Mouse (Mus musculus): ENCODE results near the gene Syndig1l. TPM values are rescaled to one million over a fixed set of nuclear protein-coding genes. Genes with fewer than 3 reads are reported as not detected.

The Syndig1l gene
- polyA plus RNA-seq, 1 experiment from 2014 or later, result not detected

DNA sequence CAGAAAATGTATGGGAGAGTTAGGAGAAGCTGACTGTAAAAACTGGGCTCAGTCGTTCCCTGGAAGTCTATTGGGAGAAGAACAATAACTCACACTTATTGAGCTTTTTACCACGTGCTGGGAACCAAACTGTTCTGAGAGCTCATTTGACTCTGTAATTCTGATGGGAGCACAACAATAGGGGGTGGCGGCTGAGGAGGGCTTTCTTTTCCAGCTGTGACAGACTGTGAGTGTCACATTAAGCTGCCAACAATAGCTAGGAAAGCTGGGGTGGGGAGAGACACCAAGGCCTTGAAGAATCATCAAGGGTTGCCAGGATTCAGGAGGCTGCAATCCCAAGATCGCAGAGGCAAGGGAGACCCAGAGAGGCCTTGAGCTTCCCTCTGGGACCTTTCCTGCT, 12.5 kb downstream of the Syndig1l start:
- H3K4me2 ChIP-seq (ENCODE audit: low read depth, low read length), result no peak overlapping the region
- 51% methylated on average over 4 of the region's 4 CpGs for WGBS (ENCODE audit: insufficient replicate concordance)
- TF ChIP-seq CTCF (IDR thresholded peaks at IDR 0.05; ENCODE audit: low read depth) (no peak), EP300 (IDR thresholded peaks at IDR 0.05; ENCODE audit: low read depth) (no peak)
- H3K4me3 ChIP-seq (ENCODE audit: low read depth, low read length), result no peak overlapping the region
- ATAC-seq (no peak), DNase-seq (no peak)
- no peaks in the 10 kb centered on the region for H3K36me3 ChIP-seq (replicated peaks; ENCODE audit: insufficient read depth, low read length)
- H3K9ac ChIP-seq (replicated peaks), result no peak overlapping the region
- H3K27me3 ChIP-seq (ENCODE audit: insufficient read depth, low read length), result no peaks in the 10 kb centered on the region
- H3K4me1 ChIP-seq (ENCODE audit: insufficient read depth), result no peaks in the 10 kb centered on the region
- no peaks in the 10 kb centered on the region for H3K9me3 ChIP-seq (ENCODE audit: low read length)
- H3K27ac ChIP-seq (ENCODE audit: low read depth), result no peak overlapping the region

DNA sequence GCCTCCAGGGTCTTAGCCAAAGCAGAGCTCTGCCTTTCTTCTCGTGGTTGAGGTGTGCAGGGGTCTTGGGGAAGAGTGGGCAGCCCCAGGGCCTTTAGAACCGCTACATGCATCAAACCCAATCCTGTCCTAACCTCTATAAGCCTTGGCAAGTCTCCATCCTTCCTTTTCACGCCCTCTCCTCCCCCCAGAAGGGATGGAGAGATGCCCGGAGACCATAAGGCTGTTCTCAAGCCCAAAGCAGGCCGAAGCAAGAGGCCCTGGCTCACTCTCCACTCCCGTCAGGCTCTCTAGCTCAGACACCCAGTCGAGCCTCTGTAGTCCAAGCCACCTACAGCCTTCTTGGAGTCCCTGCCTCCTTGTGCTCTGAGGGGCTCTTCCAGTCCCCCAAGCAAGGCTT, 14.1 kb downstream of the Syndig1l start:
- Histone ChIP-seq H3K4me1 (ENCODE audit: insufficient read depth) (no peaks in the 10 kb centered on the region), H3K4me3 (ENCODE audit: low read depth, low read length) (no peak overlapping the region), H3K9me3 (ENCODE audit: low read length) (no peaks in the 10 kb centered on the region), H3K9ac (replicated peaks) (no peak overlapping the region), H3K27ac (ENCODE audit: low read depth) (no peak overlapping the region), H3K27me3 (ENCODE audit: insufficient read depth, low read length) (no peaks in the 10 kb centered on the region), H3K4me2 (ENCODE audit: low read depth, low read length) (no peak overlapping the region), H3K36me3 (replicated peaks; ENCODE audit: insufficient read depth, low read length) (no peaks in the 10 kb centered on the region)
- ATAC-seq (no peak), DNase-seq (no peak)
- WGBS (ENCODE audit: insufficient replicate concordance), result 70% methylated on average over 7 of the region's 7 CpGs
- TF ChIP-seq CTCF (IDR thresholded peaks at IDR 0.05; ENCODE audit: low read depth) (no peak), EP300 (IDR thresholded peaks at IDR 0.05; ENCODE audit: low read depth) (no peak)

DNA sequence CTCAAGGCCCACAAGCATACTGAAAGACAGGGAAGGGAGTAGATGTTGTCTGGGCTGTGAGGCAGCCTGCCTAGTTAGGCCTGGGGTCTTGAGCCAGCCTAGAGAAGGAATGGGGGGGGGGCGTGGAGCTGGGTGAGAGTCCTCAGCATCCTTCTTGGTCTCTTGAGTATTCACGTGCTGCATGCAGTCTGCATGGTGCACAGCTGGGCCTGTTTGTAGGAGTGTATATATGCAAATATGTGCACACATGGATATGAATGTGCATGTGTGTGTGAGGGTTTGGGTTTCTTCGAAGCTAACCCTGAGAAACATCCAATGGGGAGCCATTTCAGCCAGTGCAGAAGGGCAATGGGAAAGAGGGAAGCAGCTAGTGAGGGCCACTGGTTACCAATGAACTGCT, 22.6 kb downstream of the Syndig1l start:
- Histone ChIP-seq H3K9me3 (ENCODE audit: low read length) (no peaks in the 10 kb centered on the region), H3K36me3 (replicated peaks; ENCODE audit: insufficient read depth, low read length) (no peaks in the 10 kb centered on the region), H3K27ac (ENCODE audit: low read depth) (peak overlapping the region; percentile 84), H3K4me1 (ENCODE audit: insufficient read depth) (no peaks in the 10 kb centered on the region), H3K4me3 (ENCODE audit: low read depth, low read length) (no peak overlapping the region), H3K4me2 (ENCODE audit: low read depth, low read length) (no peak overlapping the region), H3K9ac (replicated peaks) (no peak overlapping the region), H3K27me3 (ENCODE audit: insufficient read depth, low read length) (no peaks in the 10 kb centered on the region)
- no peak for TF ChIP-seq CTCF (IDR thresholded peaks at IDR 0.05; ENCODE audit: low read depth)
- no peak for TF ChIP-seq EP300 (IDR thresholded peaks at IDR 0.05; ENCODE audit: low read depth)
- WGBS (ENCODE audit: insufficient replicate concordance), result 58% methylated on average over 3 of the region's 3 CpGs
- DNase-seq (no peak), ATAC-seq (peak; percentile 62; the same call in 1 of the 2 replicates)

DNA sequence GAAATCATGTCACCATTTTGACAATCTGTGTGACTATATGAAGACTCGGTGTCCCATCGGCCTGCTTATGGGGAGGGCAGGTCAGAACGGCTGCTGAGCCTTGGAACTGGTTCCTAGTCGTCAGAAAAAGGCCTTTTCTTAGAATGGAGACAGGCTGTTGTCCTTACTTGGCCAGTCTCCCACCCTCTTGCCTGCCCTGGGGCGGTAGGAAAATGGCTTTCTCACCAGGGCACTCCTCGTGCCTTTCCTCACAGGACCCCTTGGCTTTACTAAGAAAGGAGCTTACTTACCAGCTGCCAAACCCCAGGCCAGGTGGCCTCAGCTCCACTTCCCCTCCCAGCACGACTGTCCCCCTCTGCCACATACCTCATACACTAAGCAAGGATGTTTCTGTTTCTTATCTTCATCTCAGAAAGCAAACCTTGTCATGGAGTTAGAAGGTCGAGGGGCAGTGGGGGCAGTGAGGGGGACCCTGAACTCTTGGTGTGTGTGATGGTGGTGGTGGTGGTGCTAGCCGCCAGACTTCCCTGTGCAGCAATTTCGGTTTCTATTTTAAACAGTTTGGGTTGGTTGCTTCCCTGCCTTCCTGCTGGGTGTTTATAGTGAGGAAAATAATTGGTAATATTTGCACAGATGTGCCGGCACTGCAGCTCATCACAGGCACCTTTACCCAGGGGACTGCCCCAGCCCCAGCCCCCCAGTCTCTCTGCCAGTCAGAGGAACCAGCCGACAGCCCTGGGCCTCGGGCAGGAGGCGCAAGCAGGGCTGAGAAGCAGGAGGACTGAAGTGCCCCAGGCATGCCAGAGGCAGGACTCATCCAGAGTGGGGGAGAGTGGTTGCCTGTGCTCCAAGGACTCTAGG, 23.7 kb downstream of the Syndig1l start:
- H3K9ac ChIP-seq (replicated peaks), result 0 out of 2 replicates have a peak overlapping the region, but pooled peaks have one; percentile 18
- ATAC-seq (peak; percentile 40), DNase-seq (peak; percentile 42)
- peaks cover 2% of the 10 kb centered on the region; the same call in 1 of the 2 replicates for H3K9me3 ChIP-seq (ENCODE audit: low read length)
- 35% methylated on average over 14 of the region's 14 CpGs for WGBS (ENCODE audit: insufficient replicate concordance)
- no peaks in the 10 kb centered on the region for H3K4me1 ChIP-seq (ENCODE audit: insufficient read depth)
- H3K36me3 ChIP-seq (replicated peaks; ENCODE audit: insufficient read depth, low read length), result no peaks in the 10 kb centered on the region
- TF ChIP-seq CTCF (IDR thresholded peaks at IDR 0.05; ENCODE audit: low read depth) (no peak), EP300 (IDR thresholded peaks at IDR 0.05; ENCODE audit: low read depth) (no peak)
- peak overlapping the region; percentile 29; the same call in 1 of the 2 replicates for H3K4me2 ChIP-seq (ENCODE audit: low read depth, low read length)
- peak overlapping the region; percentile 84 for H3K27ac ChIP-seq (ENCODE audit: low read depth)
- H3K27me3 ChIP-seq (ENCODE audit: insufficient read depth, low read length), result no peaks in the 10 kb centered on the region
- 0 out of 2 replicates have a peak overlapping the region, but pooled peaks have one; percentile 3 for H3K4me3 ChIP-seq (ENCODE audit: low read depth, low read length)

DNA sequence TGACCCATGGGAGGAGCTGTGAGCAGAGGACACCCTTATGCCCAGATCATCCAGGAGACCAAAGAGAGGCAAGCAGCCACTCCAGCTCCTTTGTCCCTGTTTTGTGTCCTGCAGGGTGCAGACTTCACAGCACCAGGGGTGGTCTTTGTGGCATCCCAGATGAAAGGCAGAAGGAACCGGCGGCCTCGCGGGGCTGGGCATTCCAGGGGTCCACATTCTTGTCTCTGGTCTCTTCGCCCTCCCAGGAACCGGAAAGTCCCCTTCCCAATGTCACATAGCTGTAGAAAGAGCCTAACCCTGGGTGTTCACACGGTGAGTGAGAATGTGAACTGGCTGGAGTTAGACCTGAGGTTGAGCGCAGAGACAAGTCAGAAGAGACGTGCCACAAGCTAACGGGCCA, 27.0 kb downstream of the Syndig1l start:
- Histone ChIP-seq H3K4me3 (ENCODE audit: low read depth, low read length) (no peak overlapping the region), H3K4me2 (ENCODE audit: low read depth, low read length) (no peak overlapping the region), H3K4me1 (ENCODE audit: insufficient read depth) (no peaks in the 10 kb centered on the region), H3K9me3 (ENCODE audit: low read length) (peaks cover 2% of the 10 kb centered on the region; the same call in 1 of the 2 replicates), H3K27ac (ENCODE audit: low read depth) (no peak overlapping the region), H3K9ac (replicated peaks) (no peak overlapping the region), H3K27me3 (ENCODE audit: insufficient read depth, low read length) (no peaks in the 10 kb centered on the region), H3K36me3 (replicated peaks; ENCODE audit: insufficient read depth, low read length) (no peaks in the 10 kb centered on the region)
- ATAC-seq (no peak), DNase-seq (no peak)
- WGBS (ENCODE audit: insufficient replicate concordance), result 33% methylated on average over 10 of the region's 10 CpGs
- no peak for TF ChIP-seq CTCF (IDR thresholded peaks at IDR 0.05; ENCODE audit: low read depth)
- TF ChIP-seq EP300 (IDR thresholded peaks at IDR 0.05; ENCODE audit: low read depth), result no peak

DNA sequence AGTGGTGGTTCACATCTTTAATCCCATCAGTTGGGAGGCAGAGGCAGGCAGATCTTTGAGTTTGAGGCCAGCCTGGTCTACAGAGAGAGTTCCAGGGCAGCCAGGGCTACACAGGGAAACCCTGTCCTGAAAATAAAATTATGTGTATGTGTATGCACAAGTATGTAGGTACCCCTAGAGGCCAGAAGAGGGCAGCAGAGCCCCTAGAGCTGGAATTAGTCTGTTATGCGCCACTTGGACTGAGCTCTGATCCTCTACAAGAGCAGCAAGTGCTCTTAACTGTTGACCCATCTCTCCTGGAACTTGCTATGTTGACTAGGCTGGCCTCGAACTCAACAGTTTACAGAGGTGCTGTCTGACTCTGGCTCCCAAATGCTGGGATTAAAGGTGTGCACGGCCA, 28.1 kb downstream of the Syndig1l start:
- H3K27ac ChIP-seq (ENCODE audit: low read depth), result no peak overlapping the region
- no peak for TF ChIP-seq EP300 (IDR thresholded peaks at IDR 0.05; ENCODE audit: low read depth)
- TF ChIP-seq CTCF (IDR thresholded peaks at IDR 0.05; ENCODE audit: low read depth), result peak; percentile 71
- peaks cover 2% of the 10 kb centered on the region; the same call in 1 of the 2 replicates for H3K9me3 ChIP-seq (ENCODE audit: low read length)
- H3K9ac ChIP-seq (replicated peaks), result no peak overlapping the region
- 81% methylated on average over 3 of the region's 3 CpGs for WGBS (ENCODE audit: insufficient replicate concordance)
- ATAC-seq (no peak), DNase-seq (peak; percentile 48)
- no peaks in the 10 kb centered on the region for H3K4me1 ChIP-seq (ENCODE audit: insufficient read depth)
- H3K4me3 ChIP-seq (ENCODE audit: low read depth, low read length), result no peak overlapping the region
- no peaks in the 10 kb centered on the region for H3K36me3 ChIP-seq (replicated peaks; ENCODE audit: insufficient read depth, low read length)
- H3K27me3 ChIP-seq (ENCODE audit: insufficient read depth, low read length), result no peaks in the 10 kb centered on the region
- H3K4me2 ChIP-seq (ENCODE audit: low read depth, low read length), result no peak overlapping the region
